Mouse (Mus musculus): Measurements from ENCODE around the gene Cpm. TPM values are rescaled to one million over a fixed set of nuclear protein-coding genes. Genes with fewer than 3 reads are reported as not detected.

Gene Cpm
- polyA plus RNA-seq, 1 experiment, result 0.07 TPM

DNA sequence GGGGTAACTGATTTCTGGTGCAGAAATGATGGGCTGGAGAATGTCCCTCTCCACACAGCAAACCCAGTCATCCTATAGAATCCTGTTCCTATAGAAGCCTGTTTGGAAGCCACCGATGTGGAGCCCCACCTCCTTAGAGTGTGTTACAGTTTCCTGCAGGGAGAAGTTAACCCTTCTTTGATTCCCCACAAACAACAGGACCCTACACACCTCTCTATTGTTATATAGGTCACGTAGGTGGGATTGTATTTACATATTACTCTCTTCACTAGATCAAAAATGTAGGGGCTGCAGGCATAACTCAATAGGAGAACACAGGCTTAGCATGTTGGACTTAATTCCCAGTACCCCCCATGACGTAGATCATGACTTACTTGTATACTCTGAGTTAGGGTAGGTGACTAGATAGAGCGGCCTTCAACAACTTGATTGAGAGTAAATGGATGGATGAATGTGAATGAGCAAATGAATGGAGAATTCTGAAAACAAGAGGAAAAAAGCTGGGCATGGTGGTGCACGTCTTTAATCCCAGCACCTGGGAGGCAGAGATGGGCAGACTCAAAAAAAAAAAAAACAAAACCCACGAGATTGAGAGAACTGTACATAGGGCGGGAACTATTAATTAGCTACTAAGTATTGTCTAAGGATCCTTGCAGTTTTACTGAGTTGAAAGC, 27.8 kb downstream of the Cpm start:
- no peak overlapping the region for H3ac ChIP-seq (ENCODE audit: control insufficient read depth, insufficient read length)
- no peaks in the 10 kb centered on the region for H3K36me3 ChIP-seq (ENCODE audit: control insufficient read depth, insufficient read depth)
- H3K4me2 ChIP-seq (ENCODE audit: low read depth), result no peak overlapping the region
- H3K79me2 ChIP-seq (ENCODE audit: control insufficient read depth, insufficient read depth), result no peaks in the 10 kb centered on the region
- no peak for TF ChIP-seq CEBPB (IDR thresholded peaks at IDR 0.05; ENCODE audit: insufficient read depth, poor library complexity, severe bottlenecking)
- TF ChIP-seq TCF3 (IDR thresholded peaks at IDR 0.05; ENCODE audit: insufficient read length, low read depth), result no peak
- no peak for TF ChIP-seq TCF12 (IDR thresholded peaks at IDR 0.05; ENCODE audit: insufficient read depth, poor library complexity, severe bottlenecking)
- no peak for TF ChIP-seq MAX (IDR thresholded peaks at IDR 0.05; ENCODE audit: low read depth)
- TF ChIP-seq SRF (IDR thresholded peaks at IDR 0.05; ENCODE audit: control insufficient read depth, insufficient read length, low read depth), result no peak
- no peak for TF ChIP-seq E2F4 (IDR thresholded peaks at IDR 0.05; ENCODE audit: insufficient read depth)
- no peak for TF ChIP-seq USF1 (IDR thresholded peaks at IDR 0.05; ENCODE audit: low read depth)
- no peak for TF ChIP-seq MYOG (IDR thresholded peaks at IDR 0.05; ENCODE audit: control insufficient read depth in 1 of 3, insufficient read depth in 1 of 3, insufficient read length in 2 of 3, low read depth in 2 of 3)
- TF ChIP-seq MYOD1 (IDR thresholded peaks at IDR 0.05; ENCODE audit: control insufficient read depth in 1 of 3, insufficient read length in 2 of 3, low read depth in 2 of 3), result no peak
- TF ChIP-seq POLR2A (IDR thresholded peaks at IDR 0.05; ENCODE audit: insufficient read length, low read depth), result no peak
- no peak for TF ChIP-seq REST (IDR thresholded peaks at IDR 0.05; ENCODE audit: insufficient read depth, insufficient read length)
- TF ChIP-seq POLR2AphosphoS2 (IDR thresholded peaks at IDR 0.05; ENCODE audit: insufficient read length, low read depth), result no peak
- no peak overlapping the region for H3K4me3 ChIP-seq
- H3K27me3 ChIP-seq (ENCODE audit: control insufficient read depth, insufficient read depth, insufficient read length), result no peaks in the 10 kb centered on the region

GRCm38 (mm10) chr10:117657659-117658306, 28.5 kb downstream of the Cpm start:
- Histone ChIP-seq H3K4me3 (no peak overlapping the region), H3K4me2 (ENCODE audit: low read depth) (no peak overlapping the region), H3K79me2 (ENCODE audit: control insufficient read depth, insufficient read depth) (no peaks in the 10 kb centered on the region), H3ac (ENCODE audit: control insufficient read depth, insufficient read length) (no peak overlapping the region), H3K36me3 (ENCODE audit: control insufficient read depth, insufficient read depth) (no peaks in the 10 kb centered on the region), H3K27me3 (ENCODE audit: control insufficient read depth, insufficient read depth, insufficient read length) (no peaks in the 10 kb centered on the region)
- TF ChIP-seq CEBPB (IDR thresholded peaks at IDR 0.05; ENCODE audit: insufficient read depth, poor library complexity, severe bottlenecking), result no peak
- no peak for TF ChIP-seq POLR2AphosphoS2 (IDR thresholded peaks at IDR 0.05; ENCODE audit: insufficient read length, low read depth)
- no peak for TF ChIP-seq TCF12 (IDR thresholded peaks at IDR 0.05; ENCODE audit: insufficient read depth, poor library complexity, severe bottlenecking)
- TF ChIP-seq E2F4 (IDR thresholded peaks at IDR 0.05; ENCODE audit: insufficient read depth), result no peak
- no peak for TF ChIP-seq REST (IDR thresholded peaks at IDR 0.05; ENCODE audit: insufficient read depth, insufficient read length)
- no peak for TF ChIP-seq TCF3 (IDR thresholded peaks at IDR 0.05; ENCODE audit: insufficient read length, low read depth)
- no peak for TF ChIP-seq SRF (IDR thresholded peaks at IDR 0.05; ENCODE audit: control insufficient read depth, insufficient read length, low read depth)
- TF ChIP-seq USF1 (IDR thresholded peaks at IDR 0.05; ENCODE audit: low read depth), result no peak
- TF ChIP-seq MYOG (IDR thresholded peaks at IDR 0.05; ENCODE audit: control insufficient read depth in 1 of 3, insufficient read depth in 1 of 3, insufficient read length in 2 of 3, low read depth in 2 of 3), result no peak
- no peak for TF ChIP-seq MYOD1 (IDR thresholded peaks at IDR 0.05; ENCODE audit: control insufficient read depth in 1 of 3, insufficient read length in 2 of 3, low read depth in 2 of 3)
- TF ChIP-seq POLR2A (IDR thresholded peaks at IDR 0.05; ENCODE audit: insufficient read length, low read depth), result no peak
- no peak for TF ChIP-seq MAX (IDR thresholded peaks at IDR 0.05; ENCODE audit: low read depth)

GRCm38 (mm10) chr10:117658522-117659429, 29.5 kb downstream of the Cpm start:
- H3ac ChIP-seq (ENCODE audit: control insufficient read depth, insufficient read length), result no peak overlapping the region
- H3K4me2 ChIP-seq (ENCODE audit: low read depth), result no peak overlapping the region
- H3K79me2 ChIP-seq (ENCODE audit: control insufficient read depth, insufficient read depth), result no peaks in the 10 kb centered on the region
- H3K4me3 ChIP-seq, result no peak overlapping the region
- no peaks in the 10 kb centered on the region for H3K27me3 ChIP-seq (ENCODE audit: control insufficient read depth, insufficient read depth, insufficient read length)
- H3K36me3 ChIP-seq (ENCODE audit: control insufficient read depth, insufficient read depth), result no peaks in the 10 kb centered on the region
- TF ChIP-seq TCF12 (IDR thresholded peaks at IDR 0.05; ENCODE audit: insufficient read depth, poor library complexity, severe bottlenecking), result no peak
- TF ChIP-seq POLR2A (IDR thresholded peaks at IDR 0.05; ENCODE audit: insufficient read length, low read depth), result no peak
- no peak for TF ChIP-seq USF1 (IDR thresholded peaks at IDR 0.05; ENCODE audit: low read depth)
- TF ChIP-seq TCF3 (IDR thresholded peaks at IDR 0.05; ENCODE audit: insufficient read length, low read depth), result no peak
- TF ChIP-seq MYOG (IDR thresholded peaks at IDR 0.05; ENCODE audit: control insufficient read depth in 1 of 3, insufficient read depth in 1 of 3, insufficient read length in 2 of 3, low read depth in 2 of 3), result no peak
- TF ChIP-seq SRF (IDR thresholded peaks at IDR 0.05; ENCODE audit: control insufficient read depth, insufficient read length, low read depth), result no peak
- no peak for TF ChIP-seq MYOD1 (IDR thresholded peaks at IDR 0.05; ENCODE audit: control insufficient read depth in 1 of 3, insufficient read length in 2 of 3, low read depth in 2 of 3)
- TF ChIP-seq CEBPB (IDR thresholded peaks at IDR 0.05; ENCODE audit: insufficient read depth, poor library complexity, severe bottlenecking), result no peak
- TF ChIP-seq E2F4 (IDR thresholded peaks at IDR 0.05; ENCODE audit: insufficient read depth), result no peak
- no peak for TF ChIP-seq POLR2AphosphoS2 (IDR thresholded peaks at IDR 0.05; ENCODE audit: insufficient read length, low read depth)
- TF ChIP-seq MAX (IDR thresholded peaks at IDR 0.05; ENCODE audit: low read depth), result no peak
- TF ChIP-seq REST (IDR thresholded peaks at IDR 0.05; ENCODE audit: insufficient read depth, insufficient read length), result no peak

- no peaks in the 10 kb centered on the region for H3K79me2 ChIP-seq (ENCODE audit: control insufficient read depth, insufficient read depth)
- no peak for TF ChIP-seq E2F4 (IDR thresholded peaks at IDR 0.05; ENCODE audit: insufficient read depth)
- no peak for TF ChIP-seq REST (IDR thresholded peaks at IDR 0.05; ENCODE audit: insufficient read depth, insufficient read length)
- no peak for TF ChIP-seq MYOG (IDR thresholded peaks at IDR 0.05; ENCODE audit: control insufficient read depth in 1 of 3, insufficient read depth in 1 of 3, insufficient read length in 2 of 3, low read depth in 2 of 3)
- TF ChIP-seq SRF (IDR thresholded peaks at IDR 0.05; ENCODE audit: control insufficient read depth, insufficient read length, low read depth), result no peak
- no peak for TF ChIP-seq USF1 (IDR thresholded peaks at IDR 0.05; ENCODE audit: low read depth)
- TF ChIP-seq TCF3 (IDR thresholded peaks at IDR 0.05; ENCODE audit: insufficient read length, low read depth), result no peak
- TF ChIP-seq POLR2AphosphoS2 (IDR thresholded peaks at IDR 0.05; ENCODE audit: insufficient read length, low read depth), result no peak
- TF ChIP-seq TCF12 (IDR thresholded peaks at IDR 0.05; ENCODE audit: insufficient read depth, poor library complexity, severe bottlenecking), result no peak
- peak overlapping the region; percentile 24 for H3K4me2 ChIP-seq (ENCODE audit: low read depth)
- no peaks in the 10 kb centered on the region for H3K27me3 ChIP-seq (ENCODE audit: control insufficient read depth, insufficient read depth, insufficient read length)
- H3K36me3 ChIP-seq (ENCODE audit: control insufficient read depth, insufficient read depth), result no peaks in the 10 kb centered on the region
- H3ac ChIP-seq (ENCODE audit: control insufficient read depth, insufficient read length), result no peak overlapping the region
- H3K4me3 ChIP-seq, result no peak overlapping the region
Observed at GRCm38 (mm10) chr10:117659430-117659813, 30.1 kb downstream of the Cpm start.
